Mouse (Mus musculus): ENCODE measurements around the gene Pak4. TPM values are rescaled to one million over a fixed set of nuclear protein-coding genes. Genes with fewer than 3 reads are reported as not detected.

The Pak4 gene
- 27.4 TPM for polyA plus RNA-seq (2014; fragmentation: Illumina TruSeq; extraction: RNeasy Lipid Tissue Mini Kit (QIAGEN cat#74804); ENCODE audit: low read depth, low replicate concordance)

GRCm38 (mm10) chr7:28597642-28598446 lies at the start of gene Pak4, which contains the start of gene Samd4b:
Gene Pak4, minus strand, starts transcription at chr7:28598185.
Gene Samd4b, minus strand, starts transcription at chr7:28598144.

GRCm38 (mm10) chr7:28631073-28631472 lies 33.1 kb upstream of the Pak4 start, which contains the start of gene Acp7:
Gene Acp7, minus strand, starts transcription at chr7:28631332.

GRCm38 (mm10) chr7:28547154-28547553 lies 50.8 kb downstream of the Pak4 start, which contains the start of gene Nccrp1:
Gene Nccrp1, minus strand, starts transcription at chr7:28547254.

GRCm38 (mm10) chr7:28540526-28540925 lies 57.5 kb downstream of the Pak4 start, which contains the start of gene Sycn:
Gene Sycn, plus strand, starts transcription at chr7:28540885.

GRCm38 (mm10) chr7:28522536-28522935 lies 75.4 kb downstream of the Pak4 start, which contains the start of gene Ifnl3:
Gene Ifnl3, plus strand, starts transcription at chr7:28522836.

GRCm38 (mm10) chr7:28510405-28510974 lies 87.5 kb downstream of the Pak4 start, which contains the start of gene Ifnl2:
Gene Ifnl2, minus strand, starts transcription at chr7:28510455.

Other genes starting within 250 kb of the Pak4 start
- gene Rps16, start 247.5 kb downstream of the Pak4 start, polyA plus RNA-seq (2014; fragmentation: Illumina TruSeq; extraction: RNeasy Lipid Tissue Mini Kit (QIAGEN cat#74804); ENCODE audit: low read depth, low replicate concordance): 1,121 TPM
- 23.5 TPM for gene Plekhg2, start 225.6 kb downstream of the Pak4 start, polyA plus RNA-seq (2014; fragmentation: Illumina TruSeq; extraction: RNeasy Lipid Tissue Mini Kit (QIAGEN cat#74804); ENCODE audit: low read depth, low replicate concordance)
- 66.5 TPM for gene Zfp36, start 217.9 kb downstream of the Pak4 start, polyA plus RNA-seq (2014; fragmentation: Illumina TruSeq; extraction: RNeasy Lipid Tissue Mini Kit (QIAGEN cat#74804); ENCODE audit: low read depth, low replicate concordance)
- gene Med29, start 205.5 kb downstream of the Pak4 start, polyA plus RNA-seq (2014; fragmentation: Illumina TruSeq; extraction: RNeasy Lipid Tissue Mini Kit (QIAGEN cat#74804); ENCODE audit: low read depth, low replicate concordance): 22.5 TPM
- gene Paf1, start 205.2 kb downstream of the Pak4 start, polyA plus RNA-seq (2014; fragmentation: Illumina TruSeq; extraction: RNeasy Lipid Tissue Mini Kit (QIAGEN cat#74804); ENCODE audit: low read depth, low replicate concordance): 104 TPM
- 22.6 TPM for gene Gmfg, start 160.7 kb downstream of the Pak4 start, polyA plus RNA-seq (2014; fragmentation: Illumina TruSeq; extraction: RNeasy Lipid Tissue Mini Kit (QIAGEN cat#74804); ENCODE audit: low read depth, low replicate concordance)
- 3.8 TPM for gene Lrfn1, start 146.2 kb downstream of the Pak4 start, polyA plus RNA-seq (2014; fragmentation: Illumina TruSeq; extraction: RNeasy Lipid Tissue Mini Kit (QIAGEN cat#74804); ENCODE audit: low read depth, low replicate concordance)
- not detected for gene Ifnl2, start 87.7 kb downstream of the Pak4 start, polyA plus RNA-seq (2014; fragmentation: Illumina TruSeq; extraction: RNeasy Lipid Tissue Mini Kit (QIAGEN cat#74804); ENCODE audit: low read depth, low replicate concordance)
- gene Ifnl3, start 75.3 kb downstream of the Pak4 start, polyA plus RNA-seq (2014; fragmentation: Illumina TruSeq; extraction: RNeasy Lipid Tissue Mini Kit (QIAGEN cat#74804); ENCODE audit: low read depth, low replicate concordance): not detected
- 0.72 TPM for gene Sycn, start 57.3 kb downstream of the Pak4 start, polyA plus RNA-seq (2014; fragmentation: Illumina TruSeq; extraction: RNeasy Lipid Tissue Mini Kit (QIAGEN cat#74804); ENCODE audit: low read depth, low replicate concordance)
- 0.66 TPM for gene Nccrp1, start 50.9 kb downstream of the Pak4 start, polyA plus RNA-seq (2014; fragmentation: Illumina TruSeq; extraction: RNeasy Lipid Tissue Mini Kit (QIAGEN cat#74804); ENCODE audit: low read depth, low replicate concordance)
- gene Samd4b, start within 50 bp of the Pak4 start, polyA plus RNA-seq (2014; fragmentation: Illumina TruSeq; extraction: RNeasy Lipid Tissue Mini Kit (QIAGEN cat#74804); ENCODE audit: low read depth, low replicate concordance): 40.2 TPM
- not detected for gene Acp7, start 33.1 kb upstream of the Pak4 start, polyA plus RNA-seq (2014; fragmentation: Illumina TruSeq; extraction: RNeasy Lipid Tissue Mini Kit (QIAGEN cat#74804); ENCODE audit: low read depth, low replicate concordance)
- gene Fbxo27, start 94.7 kb upstream of the Pak4 start, polyA plus RNA-seq (2014; fragmentation: Illumina TruSeq; extraction: RNeasy Lipid Tissue Mini Kit (QIAGEN cat#74804); ENCODE audit: low read depth, low replicate concordance): 0.66 TPM
- gene Fbxo17, start 118.6 kb upstream of the Pak4 start, polyA plus RNA-seq (2014; fragmentation: Illumina TruSeq; extraction: RNeasy Lipid Tissue Mini Kit (QIAGEN cat#74804); ENCODE audit: low read depth, low replicate concordance): 1.5 TPM
- gene Mrps12, start 143.6 kb upstream of the Pak4 start, polyA plus RNA-seq (2014; fragmentation: Illumina TruSeq; extraction: RNeasy Lipid Tissue Mini Kit (QIAGEN cat#74804); ENCODE audit: low read depth, low replicate concordance): 76.4 TPM
- gene Sars2, start 143.8 kb upstream of the Pak4 start, polyA plus RNA-seq (2014; fragmentation: Illumina TruSeq; extraction: RNeasy Lipid Tissue Mini Kit (QIAGEN cat#74804); ENCODE audit: low read depth, low replicate concordance): 6.2 TPM
- not detected for gene Ccer2, start 158.0 kb upstream of the Pak4 start, polyA plus RNA-seq (2014; fragmentation: Illumina TruSeq; extraction: RNeasy Lipid Tissue Mini Kit (QIAGEN cat#74804); ENCODE audit: low read depth, low replicate concordance)
- 88.9 TPM for gene Sirt2, start 168.6 kb upstream of the Pak4 start, polyA plus RNA-seq (2014; fragmentation: Illumina TruSeq; extraction: RNeasy Lipid Tissue Mini Kit (QIAGEN cat#74804); ENCODE audit: low read depth, low replicate concordance)
- gene Nfkbib, start 169.3 kb upstream of the Pak4 start, polyA plus RNA-seq (2014; fragmentation: Illumina TruSeq; extraction: RNeasy Lipid Tissue Mini Kit (QIAGEN cat#74804); ENCODE audit: low read depth, low replicate concordance): 36.6 TPM
- gene Rinl, start 190.8 kb upstream of the Pak4 start, polyA plus RNA-seq (2014; fragmentation: Illumina TruSeq; extraction: RNeasy Lipid Tissue Mini Kit (QIAGEN cat#74804); ENCODE audit: low read depth, low replicate concordance): 5.6 TPM
- gene Hnrnpl, start 210.4 kb upstream of the Pak4 start, polyA plus RNA-seq (2014; fragmentation: Illumina TruSeq; extraction: RNeasy Lipid Tissue Mini Kit (QIAGEN cat#74804); ENCODE audit: low read depth, low replicate concordance): 246 TPM
- 361 TPM for gene Ech1, start 227.0 kb upstream of the Pak4 start, polyA plus RNA-seq (2014; fragmentation: Illumina TruSeq; extraction: RNeasy Lipid Tissue Mini Kit (QIAGEN cat#74804); ENCODE audit: low read depth, low replicate concordance)
- gene Lgals4, start 235.7 kb upstream of the Pak4 start, polyA plus RNA-seq (2014; fragmentation: Illumina TruSeq; extraction: RNeasy Lipid Tissue Mini Kit (QIAGEN cat#74804); ENCODE audit: low read depth, low replicate concordance): 39.3 TPM

Data from adipose tissue, adult 10 weeks (tissue).